Mouse (Mus musculus) heart, embryonic 12.5 days (tissue): Measurements from ENCODE around the gene Pfdn4. TPM values are rescaled to one million over a fixed set of nuclear protein-coding genes. Genes with fewer than 3 reads are reported as not detected.

Source experiments
- ATAC-seq: fragments of 200-750 bp; cut with Nextera tagmentation; 2 replicates; pipeline ENCODE4 v1.8.0; 2017; ENCODE audit warnings: moderate TSS enrichment, moderate library complexity; ENCODE audit not compliant: insufficient number of reproducible peaks, low FRiP score
- H3K27ac ChIP-seq: fragments of 300-500 bp; sonication (generic); 2 replicates; pipeline ENCODE4 v1.5.1; 2016; ENCODE audit warnings: mild to moderate bottlenecking, moderate library complexity; ENCODE audit not compliant: poor library complexity, severe bottlenecking
- H3K27me3 ChIP-seq: fragments of 300-500 bp; sonication (generic); replicated peaks from 2 replicates; pipeline ENCODE4 v1.6.1; 2016; ENCODE audit warnings: mild to moderate bottlenecking, moderate library complexity
- H3K36me3 ChIP-seq: fragments of 300-500 bp; sonication (generic); 2 replicates; pipeline ENCODE4 v1.6.1; 2016; ENCODE audit warnings: mild to moderate bottlenecking, moderate library complexity
- H3K4me1 ChIP-seq: fragments of 300-500 bp; sonication (generic); replicated peaks from 2 replicates; pipeline ENCODE4 v1.6.1; 2016; ENCODE audit warnings: mild to moderate bottlenecking
- H3K4me2 ChIP-seq: fragments of 300-500 bp; sonication (generic); 2 replicates; pipeline ENCODE4 v1.6.1; 2016; ENCODE audit warnings: mild to moderate bottlenecking, moderate library complexity
- H3K4me3 ChIP-seq: fragments of 300-500 bp; sonication (generic); 2 replicates; pipeline ENCODE4 v1.5.1; 2016; ENCODE audit warnings: mild to moderate bottlenecking
- H3K9ac ChIP-seq: fragments of 300-500 bp; sonication (generic); 2 replicates; pipeline ENCODE4 v1.6.1; 2016; ENCODE audit warnings: mild to moderate bottlenecking, moderate library complexity
- H3K9me3 ChIP-seq: fragments of 300-500 bp; sonication (generic); replicated peaks from 2 replicates; pipeline ENCODE4 v1.6.1; 2016; ENCODE audit warnings: mild to moderate bottlenecking, moderate library complexity
- WGBS: fragments of 180-500 bp; shearing (Covaris S2); methylation state at CpG from one replicate; pipeline ENCODE4 v1.1.7; 2016; 5-methylcytosine and 5-hydroxymethylcytosine counted together
- polyA plus RNA-seq: library from polyadenylated mRNA; unstranded; fragments of >200 nt; fragmentation: Nextera tagmentation; extraction: Ambion mirVana; gene quantifications from 2 replicates; pipeline ENCODE4 v1.2.1, GENCODE M21; 2016

The Pfdn4 gene
- polyA plus RNA-seq, 1 experiment from 2014 or later: 67.1 TPM

- Histone ChIP-seq H3K27ac (no peak overlapping the region), H3K9ac (no peak overlapping the region), H3K4me3 (no peak overlapping the region), H3K9me3 (no peaks in the 10 kb centered on the region; the same call in 1 of the 2 replicates), H3K4me1 (no peaks in the 10 kb centered on the region), H3K27me3 (no peaks in the 10 kb centered on the region), H3K4me2 (no peak overlapping the region), H3K36me3 (no peaks in the 10 kb centered on the region)
- WGBS: 86% methylated on average over 3 of the region's 3 CpGs
- ATAC-seq: no peak
Measured at GRCm38 (mm10) chr2:170530256-170530655, 34.0 kb downstream of the Pfdn4 start.

GRCm38 (mm10) chr2:170534116-170534802 lies 38.0 kb downstream of the Pfdn4 start:
- Histone ChIP-seq H3K36me3 (no peaks in the 10 kb centered on the region), H3K4me3 (no peak overlapping the region), H3K4me2 (no peak overlapping the region), H3K9me3 (no peaks in the 10 kb centered on the region), H3K27ac (no peak overlapping the region), H3K9ac (no peak overlapping the region), H3K4me1 (no peaks in the 10 kb centered on the region), H3K27me3 (0 out of 2 replicates have a peak, but pooled peaks cover under 1% of the 10 kb centered on the region)
- no peak for ATAC-seq
- 66% methylated on average over 6 of the region's 12 CpGs for WGBS

GRCm38 (mm10) chr2:170534803-170535174 lies 38.6 kb downstream of the Pfdn4 start:
- H3K9me3 ChIP-seq: no peaks in the 10 kb centered on the region
- H3K9ac ChIP-seq: no peak overlapping the region
- H3K27me3 ChIP-seq: 0 out of 2 replicates have a peak, but pooled peaks cover 3% of the 10 kb centered on the region
- ATAC-seq: no peak
- WGBS: 91% methylated on average over 10 of the region's 11 CpGs
- no peak overlapping the region for H3K4me2 ChIP-seq
- H3K27ac ChIP-seq: no peak overlapping the region
- H3K4me1 ChIP-seq: no peaks in the 10 kb centered on the region
- no peaks in the 10 kb centered on the region for H3K36me3 ChIP-seq
- no peak overlapping the region for H3K4me3 ChIP-seq

GRCm38 (mm10) chr2:170535841-170536240 lies 39.6 kb downstream of the Pfdn4 start:
- no peak overlapping the region for H3K27ac ChIP-seq
- H3K4me3 ChIP-seq: no peak overlapping the region
- no peak for ATAC-seq
- no peak overlapping the region for H3K4me2 ChIP-seq
- no peaks in the 10 kb centered on the region for H3K36me3 ChIP-seq
- no peaks in the 10 kb centered on the region for H3K4me1 ChIP-seq
- no peak overlapping the region for H3K9ac ChIP-seq
- H3K9me3 ChIP-seq: no peaks in the 10 kb centered on the region
- 0 out of 2 replicates have a peak, but pooled peaks cover 3% of the 10 kb centered on the region for H3K27me3 ChIP-seq

- H3K9me3 ChIP-seq: no peaks in the 10 kb centered on the region
- H3K27me3 ChIP-seq: 0 out of 2 replicates have a peak, but pooled peaks cover 3% of the 10 kb centered on the region
- no peak overlapping the region for H3K27ac ChIP-seq
- ATAC-seq: no peak
- H3K36me3 ChIP-seq: no peaks in the 10 kb centered on the region
- no peak overlapping the region for H3K9ac ChIP-seq
- 81% methylated on average over 9 of the region's 9 CpGs for WGBS
- H3K4me1 ChIP-seq: no peaks in the 10 kb centered on the region
- no peak overlapping the region for H3K4me2 ChIP-seq
- H3K4me3 ChIP-seq: no peak overlapping the region
Measured at GRCm38 (mm10) chr2:170539211-170539610, 43.0 kb downstream of the Pfdn4 start.

GRCm38 (mm10) chr2:170543625-170544024 lies 47.4 kb downstream of the Pfdn4 start:
- H3K4me2 ChIP-seq: no peak overlapping the region
- no peaks in the 10 kb centered on the region for H3K36me3 ChIP-seq
- H3K4me3 ChIP-seq: no peak overlapping the region
- H3K9ac ChIP-seq: no peak overlapping the region
- ATAC-seq: no peak
- peaks cover 8% of the 10 kb centered on the region for H3K4me1 ChIP-seq
- WGBS: 77% methylated on average over 5 of the region's 5 CpGs
- no peaks in the 10 kb centered on the region for H3K9me3 ChIP-seq
- 0 out of 2 replicates have a peak, but pooled peaks cover 3% of the 10 kb centered on the region for H3K27me3 ChIP-seq
- H3K27ac ChIP-seq: no peak overlapping the region

GRCm38 (mm10) chr2:170544159-170544558 lies 47.9 kb downstream of the Pfdn4 start:
- H3K9ac ChIP-seq: no peak overlapping the region
- H3K27me3 ChIP-seq: 0 out of 2 replicates have a peak, but pooled peaks cover 3% of the 10 kb centered on the region
- no peak overlapping the region for H3K4me2 ChIP-seq
- no peak overlapping the region for H3K4me3 ChIP-seq
- H3K4me1 ChIP-seq: peaks cover 8% of the 10 kb centered on the region
- H3K27ac ChIP-seq: no peak overlapping the region
- no peaks in the 10 kb centered on the region for H3K36me3 ChIP-seq
- 78% methylated on average over 3 of the region's 3 CpGs for WGBS
- H3K9me3 ChIP-seq: no peaks in the 10 kb centered on the region
- ATAC-seq: no peak

DNA sequence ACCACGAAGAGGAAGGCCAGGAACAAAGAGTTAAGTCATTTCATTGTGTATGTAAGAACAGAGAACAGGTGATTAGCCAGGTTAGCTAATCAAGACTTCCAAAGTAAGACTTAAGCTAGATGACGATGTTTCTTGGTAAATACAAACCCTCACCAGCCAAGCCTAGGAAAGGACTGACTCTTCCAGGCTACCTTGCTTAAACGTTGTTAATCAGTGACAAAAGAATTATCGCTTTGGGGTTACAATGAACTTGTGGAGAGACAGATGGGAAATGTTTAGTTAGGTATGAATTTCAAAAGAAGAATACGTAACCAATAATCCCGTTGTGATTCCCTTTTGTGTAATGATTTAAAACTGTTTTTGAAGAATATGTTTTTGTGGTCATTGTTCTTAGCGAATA lies 48.7 kb downstream of the Pfdn4 start:
- no peak overlapping the region for H3K9ac ChIP-seq
- H3K4me1 ChIP-seq: peaks cover 8% of the 10 kb centered on the region
- no peak overlapping the region for H3K4me3 ChIP-seq
- H3K4me2 ChIP-seq: no peak overlapping the region
- WGBS: 79% methylated on average over 7 of the region's 7 CpGs
- H3K9me3 ChIP-seq: no peaks in the 10 kb centered on the region
- H3K27me3 ChIP-seq: no peaks in the 10 kb centered on the region
- ATAC-seq: no peak
- no peaks in the 10 kb centered on the region for H3K36me3 ChIP-seq
- H3K27ac ChIP-seq: no peak overlapping the region

GRCm38 (mm10) chr2:170545745-170546144 lies 49.5 kb downstream of the Pfdn4 start:
- ATAC-seq: no peak
- Histone ChIP-seq H3K4me1 (peaks cover 8% of the 10 kb centered on the region), H3K4me3 (no peak overlapping the region), H3K36me3 (no peaks in the 10 kb centered on the region), H3K27me3 (no peaks in the 10 kb centered on the region), H3K9me3 (no peaks in the 10 kb centered on the region), H3K9ac (no peak overlapping the region), H3K4me2 (no peak overlapping the region), H3K27ac (no peak overlapping the region)
- WGBS: 56% methylated on average over 4 of the region's 4 CpGs

DNA sequence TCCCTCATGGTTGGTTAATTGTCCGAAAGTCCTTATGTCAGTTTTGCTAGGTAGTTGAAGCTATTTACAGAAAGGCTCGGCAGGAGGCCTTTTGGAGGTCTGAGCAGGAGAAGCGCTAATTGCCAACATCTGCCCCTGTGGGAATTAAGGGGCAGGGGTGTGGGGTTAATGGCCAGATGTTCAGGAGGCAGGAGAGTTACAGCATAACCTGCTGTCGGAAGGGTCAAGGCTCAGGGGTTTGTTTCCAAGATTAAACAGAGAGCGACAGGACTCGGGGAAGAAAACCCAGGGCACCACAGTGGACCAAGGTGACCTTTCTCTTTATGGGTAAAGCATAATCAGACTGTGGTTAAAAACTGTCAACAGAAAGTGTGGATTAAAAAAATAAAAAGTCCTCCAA lies 51.3 kb downstream of the Pfdn4 start:
- no peaks in the 10 kb centered on the region for H3K9me3 ChIP-seq
- no peak overlapping the region for H3K9ac ChIP-seq
- 24% methylated on average over 6 of the region's 6 CpGs for WGBS
- H3K4me2 ChIP-seq: no peak overlapping the region
- H3K27me3 ChIP-seq: no peaks in the 10 kb centered on the region
- no peak for ATAC-seq
- H3K36me3 ChIP-seq: no peaks in the 10 kb centered on the region
- H3K4me3 ChIP-seq: no peak overlapping the region
- H3K27ac ChIP-seq: no peak overlapping the region
- H3K4me1 ChIP-seq: peaks cover 8% of the 10 kb centered on the region

DNA sequence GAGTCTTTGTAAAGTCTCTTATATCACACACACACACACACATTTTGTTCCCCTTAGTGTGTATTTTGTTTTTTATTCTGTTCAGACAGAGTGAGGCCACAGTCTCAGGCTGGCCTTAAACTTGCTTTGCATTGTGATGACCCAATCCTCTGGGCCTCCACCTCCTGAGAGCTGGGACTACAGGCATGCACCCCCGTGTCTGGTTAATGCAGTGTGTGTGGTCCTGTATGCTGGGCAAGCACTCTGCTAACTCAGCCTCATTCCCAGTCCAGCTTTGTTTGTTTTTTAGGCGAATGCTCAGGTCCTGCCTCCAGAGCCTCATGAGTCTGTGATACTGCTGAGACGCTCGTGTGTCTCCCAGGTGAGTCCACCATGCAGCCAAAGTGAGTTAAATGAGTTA lies 51.8 kb downstream of the Pfdn4 start:
- Histone ChIP-seq H3K9me3 (no peaks in the 10 kb centered on the region), H3K27ac (no peak overlapping the region), H3K36me3 (no peaks in the 10 kb centered on the region), H3K27me3 (no peaks in the 10 kb centered on the region), H3K9ac (no peak overlapping the region), H3K4me1 (peaks cover 8% of the 10 kb centered on the region), H3K4me2 (no peak overlapping the region), H3K4me3 (no peak overlapping the region)
- ATAC-seq: no peak
- 49% methylated on average over 4 of the region's 4 CpGs for WGBS

DNA sequence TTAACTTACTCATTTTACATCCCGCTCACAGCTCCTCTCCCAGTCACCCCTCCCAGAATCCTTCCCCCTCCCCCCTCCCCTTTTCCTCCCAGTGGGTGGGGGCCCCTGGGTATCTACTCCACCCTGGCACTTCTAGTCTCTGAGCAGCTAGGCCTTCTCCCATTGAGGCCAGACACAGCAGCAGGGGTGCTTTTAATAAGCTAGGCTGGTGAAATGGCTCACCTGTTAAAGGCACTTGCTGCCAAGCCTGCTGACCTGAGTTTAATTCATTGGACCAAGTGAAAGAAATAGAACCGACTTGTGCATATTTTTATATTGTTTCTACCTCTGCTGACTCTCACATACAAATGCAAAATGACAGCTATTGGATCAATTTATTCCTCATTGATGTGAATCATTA lies 52.9 kb downstream of the Pfdn4 start:
- no peaks in the 10 kb centered on the region for H3K27me3 ChIP-seq
- H3K4me1 ChIP-seq: peaks cover 8% of the 10 kb centered on the region
- H3K27ac ChIP-seq: no peak overlapping the region
- H3K9me3 ChIP-seq: no peaks in the 10 kb centered on the region
- no peak overlapping the region for H3K4me3 ChIP-seq
- no peak for ATAC-seq
- no peak overlapping the region for H3K4me2 ChIP-seq
- H3K9ac ChIP-seq: no peak overlapping the region
- no peaks in the 10 kb centered on the region for H3K36me3 ChIP-seq
- 76% methylated on average over 2 of the region's 2 CpGs for WGBS
